Mouse (Mus musculus): Measurements from ENCODE around the gene Abhd6. TPM values are rescaled to one million over a fixed set of nuclear protein-coding genes. Genes with fewer than 3 reads are reported as not detected.

Abhd6 gene
- polyA plus RNA-seq, 1 experiment, result 46.4 TPM

- no peak for DNase-seq (ENCODE audit: extremely low spot score in 1 of 2, low spot score in 1 of 2)
Observed at GRCm38 (mm10) chr14:8102676-8103075, 100.0 kb downstream of the Abhd6 start.

Other genes starting within 250 kb of the Abhd6 start
- gene Gm26661, start 211.3 kb upstream of the Abhd6 start, polyA plus RNA-seq (2012; rRNA removed), result not detected in 2 replicates
- gene Flnb, start 184.9 kb upstream of the Abhd6 start, polyA plus RNA-seq (2012; rRNA removed), result 29.2 and 31.5 TPM in 2 replicates
- gene Gm45521, start 45.6 kb upstream of the Abhd6 start, polyA plus RNA-seq (2012; rRNA removed), result not detected in 2 replicates
- gene Dnase1l3, start 8.3 kb upstream of the Abhd6 start, polyA plus RNA-seq (2012; rRNA removed), result 0.08 TPM in 2 replicates
- 30.6 and 30.7 TPM in 2 replicates for gene Rpp14, start 77.5 kb downstream of the Abhd6 start, polyA plus RNA-seq (2012; rRNA removed)
- 44.9 and 46.5 TPM in 2 replicates for gene Pxk, start 95.3 kb downstream of the Abhd6 start, polyA plus RNA-seq (2012; rRNA removed)
- 220 and 233 TPM in 2 replicates for gene Pdhb, start 170.1 kb downstream of the Abhd6 start, polyA plus RNA-seq (2012; rRNA removed)
- 35.9 and 36.3 TPM in 2 replicates for gene Kctd6, start 211.2 kb downstream of the Abhd6 start, polyA plus RNA-seq (2012; rRNA removed)

Data from frontal cortex, adult 2 months (tissue).